Mouse (Mus musculus): ENCODE data around the gene Ndufb8. TPM values are rescaled to one million over a fixed set of nuclear protein-coding genes. Genes with fewer than 3 reads are reported as not detected.

The Ndufb8 gene
- 642 and 644 TPM in 2 replicates for polyA plus RNA-seq (2016; fragmentation: Nextera tagmentation; extraction: Ambion mirVana)

DNA sequence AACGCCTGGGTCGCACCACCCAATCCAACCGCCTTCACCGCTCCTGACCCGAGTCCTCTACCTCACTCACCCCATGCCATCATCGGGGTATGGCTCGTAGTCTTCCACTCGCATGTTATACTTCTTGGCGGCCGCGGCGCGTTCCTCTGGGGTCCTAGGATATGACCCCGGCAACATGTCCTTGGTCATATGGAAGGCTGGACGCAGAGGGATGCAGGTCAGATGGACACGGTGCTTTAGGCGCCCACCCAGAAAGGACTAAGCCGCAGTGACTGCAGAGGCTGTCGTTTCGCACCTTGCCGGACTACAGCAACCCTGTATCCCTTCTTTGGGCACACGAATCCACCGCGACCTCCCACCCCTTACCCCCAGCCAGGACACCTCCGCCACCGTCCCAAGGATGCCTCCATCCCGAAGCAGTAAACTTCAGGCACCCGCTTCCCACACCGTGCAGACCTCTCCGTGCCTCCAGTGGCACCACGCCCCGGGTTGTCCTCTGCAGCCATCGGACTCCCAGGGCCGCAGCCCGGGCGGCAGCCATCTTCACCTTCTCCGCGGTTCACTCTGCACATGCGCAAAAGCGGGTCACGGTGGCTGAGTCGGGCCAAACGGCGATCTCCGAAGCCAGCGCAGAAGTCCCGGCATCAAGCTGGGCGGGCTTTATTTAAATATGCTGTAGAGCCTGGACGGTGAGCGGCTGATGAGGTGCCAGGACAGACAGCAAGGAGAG lies at the start of gene Ndufb8:
Ndufb8 (minus strand) TSS at position 580 of the 730 bp plus-strand sequence.
- WGBS = under 1% methylated on average over 50 of the region's 50 CpGs
- Histone ChIP-seq H3K4me3 (peak within 1 kb of the TSS; percentile 94), H3K9me3 (no peaks in the 10 kb centered on the region), H3K27me3 (ENCODE audit: insufficient read depth, poor library complexity, severe bottlenecking) (peaks cover 12% of the 10 kb centered on the region; the same call in 1 of the 2 replicates), H3K36me3 (peaks cover 36% of the 10 kb centered on the region), H3K4me1 (replicated peaks) (peaks cover 19% of the 10 kb centered on the region), H3K27ac (peak within 1 kb of the TSS; percentile 96)
- peak; percentile 98 for DNase-seq (ENCODE audit: low spot score)

DNA sequence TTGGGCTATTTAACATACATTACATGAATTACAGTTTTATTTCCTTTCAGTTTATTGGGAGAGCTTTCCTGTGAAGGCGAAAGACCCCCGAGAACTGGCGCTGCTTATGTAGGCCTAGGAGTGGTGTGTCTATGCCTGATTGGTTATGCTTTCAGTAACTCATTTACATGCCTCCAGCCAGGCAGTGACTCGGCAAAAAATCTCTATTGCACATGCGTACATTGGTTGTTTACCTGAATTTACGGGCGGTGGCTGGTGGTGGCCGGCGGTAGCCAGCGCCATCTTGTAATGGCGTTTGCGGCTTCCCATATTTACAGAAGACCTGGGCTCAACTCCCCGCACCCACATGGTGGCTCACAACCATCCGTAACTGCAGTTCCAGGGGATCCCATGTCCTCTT lies 38.9 kb upstream of the Ndufb8 start:
- Histone ChIP-seq H3K4me3 (no peak overlapping the region), H3K36me3 (no peaks in the 10 kb centered on the region), H3K27me3 (ENCODE audit: insufficient read depth, poor library complexity, severe bottlenecking) (peaks cover 24% of the 10 kb centered on the region), H3K9me3 (no peaks in the 10 kb centered on the region), H3K4me1 (replicated peaks) (peaks cover 19% of the 10 kb centered on the region), H3K27ac (no peak overlapping the region)
- WGBS = 95% methylated on average over 14 of the region's 14 CpGs
- no peak for DNase-seq (ENCODE audit: low spot score)

DNA sequence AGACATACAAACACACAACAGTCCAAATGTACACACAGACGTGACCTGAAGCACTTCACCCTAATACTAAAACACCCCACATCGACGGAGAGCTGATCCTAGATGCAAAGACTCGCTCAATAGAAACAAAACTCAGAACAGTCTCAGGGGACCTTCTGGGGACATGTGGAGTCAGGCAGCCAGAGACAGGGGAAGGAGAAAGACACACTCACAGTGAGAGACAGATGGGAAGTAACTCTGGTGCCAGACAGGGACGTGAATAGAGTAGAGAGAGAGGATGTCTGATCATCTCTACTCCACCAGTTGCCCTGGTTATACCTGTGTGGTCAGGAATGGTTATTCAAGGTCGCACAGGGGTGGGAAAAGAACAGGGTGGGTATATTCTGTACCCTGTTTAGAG lies 36.4 kb upstream of the Ndufb8 start:
- WGBS = 75% methylated on average over 6 of the region's 6 CpGs
- Histone ChIP-seq H3K27ac (no peak overlapping the region), H3K4me1 (replicated peaks) (peaks cover 18% of the 10 kb centered on the region)

DNA sequence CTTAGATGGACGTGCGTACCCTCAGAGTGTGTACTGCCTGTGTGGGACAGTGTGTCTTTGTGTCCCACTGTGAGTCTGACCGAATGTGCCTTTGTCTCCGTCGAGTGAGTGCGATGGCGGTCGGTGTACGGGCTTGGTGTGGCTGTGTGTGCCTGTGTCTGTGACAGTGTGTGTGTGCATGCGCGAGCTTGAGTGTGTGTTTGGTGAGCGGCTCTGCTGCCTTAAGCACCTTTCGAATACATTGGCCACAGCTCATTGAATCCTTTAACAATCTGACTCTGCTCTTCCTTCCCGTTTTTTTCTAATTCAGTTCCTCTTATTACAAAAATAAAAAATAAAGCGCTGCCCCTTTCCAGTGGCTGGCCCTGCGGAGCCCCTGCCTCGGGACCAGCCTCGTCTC lies 35.8 kb upstream of the Ndufb8 start:
- 83% methylated on average over 18 of the region's 18 CpGs for WGBS
- H3K4me1 ChIP-seq (replicated peaks) = peaks cover 18% of the 10 kb centered on the region
- no peak for DNase-seq (ENCODE audit: low spot score)
- H3K9me3 ChIP-seq = no peaks in the 10 kb centered on the region
- H3K36me3 ChIP-seq = no peaks in the 10 kb centered on the region
- peak overlapping the region; percentile 9; the same call in 1 of the 2 replicates for H3K27ac ChIP-seq
- H3K27me3 ChIP-seq (ENCODE audit: insufficient read depth, poor library complexity, severe bottlenecking) = peaks cover 37% of the 10 kb centered on the region
- H3K4me3 ChIP-seq = no peak overlapping the region

More for the DNA sequence above, 36.4 kb upstream of the Ndufb8 start:
- Histone ChIP-seq H3K9me3 (no peaks in the 10 kb centered on the region), H3K36me3 (no peaks in the 10 kb centered on the region), H3K27me3 (ENCODE audit: insufficient read depth, poor library complexity, severe bottlenecking) (peaks cover 30% of the 10 kb centered on the region), H3K4me3 (no peak overlapping the region)
- DNase-seq (ENCODE audit: low spot score) = no peak

DNA sequence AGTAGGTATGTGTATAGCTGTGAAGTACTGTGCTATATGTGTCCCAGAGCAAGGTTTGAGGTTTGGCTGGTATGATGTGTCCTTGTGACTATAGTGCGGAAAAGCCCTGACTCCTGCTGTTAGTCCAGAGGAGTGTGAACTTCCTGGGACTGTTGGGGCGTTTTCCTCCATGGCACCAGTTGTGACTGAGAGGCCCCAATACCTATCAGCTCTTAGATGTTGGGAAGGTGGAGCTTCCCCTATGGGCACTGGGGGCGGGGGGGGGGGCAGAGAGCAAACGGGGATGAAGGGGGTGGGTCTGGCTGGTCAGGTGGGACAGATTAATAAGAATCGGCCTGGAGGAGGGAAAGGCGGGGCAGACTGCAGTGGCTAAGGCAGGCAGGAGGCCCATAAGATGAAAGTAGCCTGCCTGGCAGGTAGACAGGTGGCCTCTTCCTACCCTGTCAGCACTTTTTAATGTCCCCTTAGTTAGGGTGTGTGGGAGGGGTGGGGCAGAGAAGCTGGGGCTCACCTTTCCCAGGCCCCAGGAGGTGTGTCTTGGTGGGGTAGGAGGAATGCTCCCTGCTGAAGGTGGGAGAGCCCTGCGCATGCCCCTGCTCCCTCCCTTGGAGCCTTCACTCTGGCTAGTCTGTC lies 34.5 kb upstream of the Ndufb8 start:
- no peak for DNase-seq (ENCODE audit: low spot score)
- H3K27me3 ChIP-seq (ENCODE audit: insufficient read depth, poor library complexity, severe bottlenecking) = peaks cover 49% of the 10 kb centered on the region
- H3K27ac ChIP-seq = no peak overlapping the region
- H3K4me1 ChIP-seq (replicated peaks) = peaks cover 18% of the 10 kb centered on the region
- no peaks in the 10 kb centered on the region for H3K36me3 ChIP-seq
- H3K9me3 ChIP-seq = no peaks in the 10 kb centered on the region
- no peak overlapping the region for H3K4me3 ChIP-seq
- 44% methylated on average over 7 of the region's 7 CpGs for WGBS

DNA sequence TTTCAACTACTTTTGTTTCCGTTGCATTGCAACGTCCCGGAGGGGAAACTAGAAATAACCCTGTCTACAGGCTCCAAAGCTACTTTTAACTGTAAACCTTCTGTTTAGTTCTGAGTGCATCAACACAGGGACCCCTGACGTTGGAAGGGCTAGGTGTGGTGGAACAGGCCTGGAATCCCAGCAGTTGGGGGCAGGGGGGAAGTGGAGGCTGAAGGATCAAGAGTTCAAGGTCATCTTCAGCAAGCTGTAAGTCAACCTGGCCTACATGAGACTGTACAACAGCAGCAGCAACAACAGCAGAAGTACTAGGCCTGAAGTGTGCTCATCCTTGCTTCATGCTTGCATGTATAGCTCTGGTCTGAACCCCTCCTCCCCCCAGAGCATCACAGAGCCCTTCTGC lies 32.8 kb upstream of the Ndufb8 start:
- H3K27me3 ChIP-seq (ENCODE audit: insufficient read depth, poor library complexity, severe bottlenecking) = peaks cover 66% of the 10 kb centered on the region
- H3K9me3 ChIP-seq = no peaks in the 10 kb centered on the region
- peaks cover 18% of the 10 kb centered on the region for H3K4me1 ChIP-seq (replicated peaks)
- WGBS = 30% methylated on average over 4 of the region's 4 CpGs
- H3K4me3 ChIP-seq = no peak overlapping the region
- H3K36me3 ChIP-seq = no peaks in the 10 kb centered on the region
- H3K27ac ChIP-seq = no peak overlapping the region
- DNase-seq (ENCODE audit: low spot score) = no peak

DNA sequence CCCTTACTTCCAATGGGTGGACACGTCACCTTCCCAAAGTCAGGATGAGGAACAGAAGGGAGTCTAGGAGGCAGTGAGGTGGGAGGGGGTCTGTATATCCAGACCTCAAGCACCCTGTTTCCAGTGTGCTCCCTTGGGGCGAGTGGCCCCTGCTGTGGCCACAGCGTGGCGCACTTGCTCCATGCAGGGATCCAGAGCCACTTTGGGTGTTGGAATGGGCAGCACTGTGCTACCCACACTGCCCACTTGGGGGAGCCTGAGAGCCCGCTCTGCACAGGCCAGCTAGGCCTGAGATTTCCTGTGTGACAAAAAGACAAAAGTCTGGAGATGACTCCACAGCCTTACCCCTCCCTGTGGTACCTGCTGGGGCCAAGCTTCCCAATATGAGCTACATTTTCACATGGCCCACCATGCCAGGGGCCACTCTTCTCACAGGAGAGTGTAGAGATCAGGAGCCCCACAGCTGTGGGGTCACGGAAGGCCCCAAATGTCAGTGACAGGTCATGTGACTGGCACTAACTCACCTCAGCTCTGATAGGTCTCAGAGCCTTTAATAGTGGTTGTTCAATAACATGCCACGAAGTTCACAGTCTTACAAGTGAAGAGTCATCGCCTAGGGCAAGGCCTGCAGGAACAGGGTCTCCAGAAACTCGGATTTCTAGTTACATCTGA lies 27.5 kb upstream of the Ndufb8 start:
- Histone ChIP-seq H3K36me3 (no peaks in the 10 kb centered on the region), H3K9me3 (no peaks in the 10 kb centered on the region), H3K27ac (no peak overlapping the region), H3K27me3 (ENCODE audit: insufficient read depth, poor library complexity, severe bottlenecking) (peaks cover 50% of the 10 kb centered on the region), H3K4me3 (no peak overlapping the region), H3K4me1 (replicated peaks) (peaks cover 12% of the 10 kb centered on the region)
- peak; percentile 93 for DNase-seq (ENCODE audit: low spot score)
- 34% methylated on average over 9 of the region's 9 CpGs for WGBS

DNA sequence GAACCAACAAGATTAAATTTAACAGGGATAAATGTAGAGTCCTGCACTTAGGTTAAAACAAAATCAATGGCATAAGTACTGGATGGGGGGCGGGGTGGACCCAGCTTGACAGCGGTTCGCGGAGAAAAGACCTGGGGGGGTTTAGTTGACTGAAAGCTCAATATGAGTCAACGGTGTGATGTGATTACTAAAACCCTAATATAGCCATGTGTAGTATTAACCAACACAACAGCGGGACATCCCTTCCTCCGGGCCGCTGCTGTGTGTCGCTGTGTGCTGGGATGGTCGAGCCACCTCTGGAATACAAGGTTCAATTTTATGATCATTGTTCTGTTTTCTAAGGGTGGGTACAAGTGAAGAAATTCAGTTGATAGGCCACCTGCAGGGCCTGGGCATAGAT lies 26.9 kb upstream of the Ndufb8 start:
- H3K4me3 ChIP-seq = no peak overlapping the region
- H3K9me3 ChIP-seq = no peaks in the 10 kb centered on the region
- peaks cover 8% of the 10 kb centered on the region for H3K4me1 ChIP-seq (replicated peaks)
- no peak for DNase-seq (ENCODE audit: low spot score)
- WGBS = 87% methylated on average over 10 of the region's 10 CpGs
- no peaks in the 10 kb centered on the region for H3K36me3 ChIP-seq
- H3K27me3 ChIP-seq (ENCODE audit: insufficient read depth, poor library complexity, severe bottlenecking) = peaks cover 43% of the 10 kb centered on the region
- no peak overlapping the region for H3K27ac ChIP-seq

DNA sequence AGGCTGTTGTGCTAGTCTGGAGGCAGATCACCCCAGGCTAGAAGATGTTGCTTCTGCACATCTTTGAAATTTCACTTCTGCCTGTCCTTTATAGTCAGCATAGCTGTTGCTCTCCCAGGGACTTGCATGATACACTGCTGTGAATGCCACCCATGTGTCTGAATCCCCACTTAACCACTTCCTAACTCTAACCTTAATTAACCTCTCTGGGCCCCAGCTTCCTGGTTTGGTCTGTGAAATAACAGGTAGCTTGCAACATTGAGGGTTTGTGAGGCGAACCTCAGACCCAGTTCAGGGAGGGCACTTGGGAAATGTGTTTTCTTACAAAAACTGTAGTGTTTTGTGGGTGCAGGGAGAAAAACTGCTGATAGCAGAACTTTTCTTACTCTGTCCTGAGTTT lies 22.8 kb upstream of the Ndufb8 start:
- H3K27me3 ChIP-seq (ENCODE audit: insufficient read depth, poor library complexity, severe bottlenecking) = 0 out of 2 replicates have a peak, but pooled peaks cover 5% of the 10 kb centered on the region
- no peaks in the 10 kb centered on the region for H3K9me3 ChIP-seq
- no peak overlapping the region for H3K27ac ChIP-seq
- peaks cover 32% of the 10 kb centered on the region for H3K36me3 ChIP-seq
- no peak overlapping the region for H3K4me3 ChIP-seq
- DNase-seq (ENCODE audit: low spot score) = no peak
- WGBS = 67% methylated on average over 1 of the region's 1 CpGs
- H3K4me1 ChIP-seq (replicated peaks) = peaks cover 7% of the 10 kb centered on the region; the same call in 1 of the 2 replicates

DNA sequence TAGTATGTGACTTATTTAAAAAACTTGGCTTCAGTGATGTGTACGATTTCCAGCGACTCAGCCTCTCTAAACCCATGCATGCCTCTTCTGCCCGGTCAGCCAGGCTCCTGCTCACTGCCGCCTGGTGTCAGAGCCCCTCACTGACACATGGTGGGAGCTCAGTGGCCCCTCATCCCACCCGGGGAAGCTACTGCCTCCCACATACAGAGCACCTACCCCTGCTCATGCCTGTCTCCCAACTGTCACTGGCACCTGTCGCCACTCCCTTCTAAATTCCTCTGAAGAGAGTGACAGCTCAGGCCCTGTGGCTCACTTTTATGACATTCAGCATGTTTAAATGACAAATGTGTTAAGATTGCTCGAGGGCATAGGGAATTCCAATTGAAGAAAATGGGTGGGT lies 21.0 kb upstream of the Ndufb8 start:
- Histone ChIP-seq H3K9me3 (no peaks in the 10 kb centered on the region), H3K4me3 (no peak overlapping the region), H3K36me3 (peaks cover 50% of the 10 kb centered on the region), H3K27me3 (ENCODE audit: insufficient read depth, poor library complexity, severe bottlenecking) (no peaks in the 10 kb centered on the region), H3K27ac (no peak overlapping the region), H3K4me1 (replicated peaks) (no peaks in the 10 kb centered on the region)
- no peak for DNase-seq (ENCODE audit: low spot score)
- 80% methylated on average over 7 of the region's 7 CpGs for WGBS

DNA sequence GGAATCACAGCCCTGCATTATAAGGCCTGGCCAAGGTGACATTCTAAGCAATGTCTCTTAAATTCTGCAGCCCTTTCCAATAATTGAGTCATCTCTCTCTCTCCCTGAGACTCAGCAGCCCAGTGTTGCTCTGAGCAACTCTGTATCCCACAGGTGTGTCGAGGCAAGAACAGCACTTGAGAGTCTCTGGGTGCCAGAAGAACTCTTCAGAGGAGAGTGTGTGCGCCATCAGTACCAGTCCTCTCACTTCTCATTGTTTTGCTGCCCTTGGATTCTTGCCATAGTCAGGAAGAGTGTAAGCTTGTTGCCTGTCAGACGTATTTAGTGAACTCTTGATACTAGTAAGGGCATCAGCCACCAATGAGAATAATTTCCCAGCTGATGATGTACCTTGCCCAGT lies 12.5 kb upstream of the Ndufb8 start:
- no peak overlapping the region for H3K27ac ChIP-seq
- no peaks in the 10 kb centered on the region for H3K27me3 ChIP-seq (ENCODE audit: insufficient read depth, poor library complexity, severe bottlenecking)
- H3K4me1 ChIP-seq (replicated peaks) = peaks cover 16% of the 10 kb centered on the region
- H3K9me3 ChIP-seq = no peaks in the 10 kb centered on the region
- 90% methylated on average over 3 of the region's 3 CpGs for WGBS
- H3K4me3 ChIP-seq = no peak overlapping the region
- no peak for DNase-seq (ENCODE audit: low spot score)
- peaks cover 88% of the 10 kb centered on the region for H3K36me3 ChIP-seq

DNA sequence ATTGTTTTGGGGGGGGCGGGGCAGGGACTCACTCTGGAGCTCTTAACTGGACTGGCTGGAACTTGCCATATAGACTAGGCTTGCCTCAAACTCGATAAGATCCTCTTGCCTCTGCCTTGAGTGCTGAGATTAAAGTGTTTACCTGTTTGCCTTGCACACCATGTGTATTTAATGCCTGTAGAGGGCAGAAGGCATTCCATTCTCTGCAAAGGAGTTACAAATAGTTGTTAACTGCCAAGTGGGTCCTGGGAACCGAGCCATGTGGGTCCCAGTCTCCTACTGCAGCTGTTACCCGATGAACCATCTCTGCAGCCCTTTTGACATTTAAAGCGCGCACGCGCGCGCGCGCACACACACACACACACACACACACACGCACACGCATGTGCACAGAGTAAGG lies 8.8 kb upstream of the Ndufb8 start:
- Histone ChIP-seq H3K27ac (no peak overlapping the region), H3K27me3 (ENCODE audit: insufficient read depth, poor library complexity, severe bottlenecking) (0 out of 2 replicates have a peak, but pooled peaks cover 3% of the 10 kb centered on the region), H3K4me3 (peak overlapping the region; percentile 82), H3K9me3 (no peaks in the 10 kb centered on the region), H3K4me1 (replicated peaks) (peaks cover 16% of the 10 kb centered on the region), H3K36me3 (peaks cover 50% of the 10 kb centered on the region)
- 96% methylated on average over 14 of the region's 14 CpGs for WGBS
- DNase-seq (ENCODE audit: low spot score) = no peak
